Mouse (Mus musculus) limb, embryonic 14.5 days (tissue): ENCODE data around the gene Rtl8a. TPM values are rescaled to one million over a fixed set of nuclear protein-coding genes. Genes with fewer than 3 reads are reported as not detected.
"Not testable (repeated sequence)": the region's sequence is repeated elsewhere in the genome, so short reads cannot be mapped to it uniquely, and the experiment has no call there.

Source experiments
- ATAC-seq: fragments of 200-750 bp; cut with Nextera tagmentation; 2 replicates; pipeline ENCODE4 v1.8.0; 2017; ENCODE audit warnings: low read depth, moderate number of reproducible peaks, moderate TSS enrichment; ENCODE audit not compliant: low FRiP score
- DNase-seq: peaks from one replicate; pipeline ENCODE4 v3.0.0-alpha.2; 2015; ENCODE audit warnings: low spot score
- H3K27ac ChIP-seq: fragments of 300-500 bp; sonication (generic); replicated peaks from 2 replicates; pipeline ENCODE4 v1.5.1; 2014; ENCODE audit warnings: low read depth, mild to moderate bottlenecking, low read length, moderate library complexity, mixed read lengths
- H3K27me3 ChIP-seq: fragments of 300-500 bp; sonication (generic); 2 replicates; pipeline ENCODE4 v1.6.1; 2014; ENCODE audit warnings: low read length, mixed read lengths; ENCODE audit not compliant: control insufficient read depth, insufficient read depth
- H3K36me3 ChIP-seq: fragments of 300-500 bp; sonication (generic); 2 replicates; pipeline ENCODE4 v1.6.1; 2014; ENCODE audit warnings: mild to moderate bottlenecking, low read length, moderate library complexity, mixed read lengths; ENCODE audit not compliant: control insufficient read depth, insufficient read depth
- H3K4me1 ChIP-seq: fragments of 300-500 bp; sonication (generic); 2 replicates; pipeline ENCODE4 v1.6.1; 2014; ENCODE audit warnings: antibody characterized with exemption, low read length, mixed read lengths; ENCODE audit not compliant: control insufficient read depth, insufficient read depth
- H3K4me2 ChIP-seq: fragments of 300-500 bp; sonication (generic); replicated peaks from 2 replicates; pipeline ENCODE4 v1.6.1; 2014; ENCODE audit warnings: low read depth, mild to moderate bottlenecking, low read length, moderate library complexity; ENCODE audit not compliant: severe bottlenecking
- H3K4me3 ChIP-seq: fragments of 300-500 bp; sonication (generic); replicated peaks from 2 replicates; pipeline ENCODE4 v1.5.1; 2014; ENCODE audit warnings: low read length
- H3K9ac ChIP-seq: fragments of 300-500 bp; sonication (generic); 2 replicates; pipeline ENCODE4 v1.6.1; 2014; ENCODE audit warnings: mild to moderate bottlenecking, low read depth, low read length, moderate library complexity; ENCODE audit not compliant: severe bottlenecking
- H3K9me3 ChIP-seq: fragments of 300-500 bp; sonication (generic); 2 replicates; pipeline ENCODE4 v1.6.1; 2016; ENCODE audit warnings: low read length; ENCODE audit not compliant: control insufficient read depth
- POLR2A ChIP-seq: fragments of 200-500 bp; IDR thresholded peaks from 2 replicates; pipeline ENCODE4 v1.8.0; 2012; ENCODE audit warnings: inconsistent platforms, mild to moderate bottlenecking, moderate library complexity, borderline replicate concordance; ENCODE audit not compliant: insufficient read depth, insufficient read length; ENCODE audit errors: extremely low read depth
- WGBS: fragments of 180-500 bp; shearing (Covaris S2); extraction: QIAGEN DNeasy Blood & Tissue Kit; methylation state at CpG from one replicate; pipeline ENCODE4 v1.1.7; 2014; 5-methylcytosine and 5-hydroxymethylcytosine counted together
- polyA plus RNA-seq, 2 experiments: library from polyadenylated mRNA; depleted of rRNA in 1 of 2; stranded (reverse) in 1 of 2; unstranded in 1 of 2; fragments of >200 nt; fragmentation: Nextera tagmentation in 1 of 2; extraction: Ambion mirVana in 1 of 2; gene quantifications; 2 replicates each; pipeline versions ENCODE4 v1.2.1 to v1.2.3; 2012 to 2014

Rtl8a gene
- polyA plus RNA-seq, 2 experiments, result 71.4 to 99.8 TPM

DNA sequence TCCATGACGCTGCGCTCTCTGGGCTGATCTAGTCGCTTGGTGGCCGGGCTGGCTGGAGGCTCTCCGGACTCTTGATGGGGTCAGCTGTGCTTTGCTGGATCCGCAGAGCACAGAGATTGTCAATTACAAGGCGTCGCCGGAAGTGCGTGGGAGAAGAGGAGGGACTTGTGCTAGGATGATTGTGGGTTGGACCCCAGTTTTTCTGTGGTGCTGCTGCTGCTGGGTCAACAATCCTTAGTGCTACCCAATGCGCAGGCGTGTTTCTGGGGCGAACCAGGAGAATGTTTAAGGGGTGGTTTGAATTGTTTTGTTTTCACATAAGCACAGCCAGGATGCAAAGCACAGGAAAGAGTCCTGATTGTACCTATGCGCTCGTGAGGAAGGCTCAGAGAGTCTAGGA, 26.8 kb upstream of the Rtl8a start, which contains the start of gene Rtl8b:
Gene Rtl8b, minus strand, starts transcription at position 115 of the 400 bp plus-strand sequence.
- DNase-seq (peak; percentile 80), ATAC-seq (peak; percentile 96)
- peak within 1 kb of the TSS; percentile 33; the same call in 1 of the 2 replicates for H3K4me2 ChIP-seq
- H3K9ac ChIP-seq, result peak within 1 kb of the TSS; percentile 34; the same call in 1 of the 2 replicates
- H3K9me3 ChIP-seq, result no peaks in the 10 kb centered on the region
- no peak within 1 kb of the TSS for H3K27ac ChIP-seq
- peak within 1 kb of the TSS; percentile 28 for H3K4me3 ChIP-seq
- H3K4me1 ChIP-seq, result no peaks in the 10 kb centered on the region
- H3K27me3 ChIP-seq, result no peaks in the 10 kb centered on the region
- TF ChIP-seq POLR2A, result no peak
- no peaks in the 10 kb centered on the region for H3K36me3 ChIP-seq
- 24% methylated on average over 12 of the region's 15 CpGs for WGBS

DNA sequence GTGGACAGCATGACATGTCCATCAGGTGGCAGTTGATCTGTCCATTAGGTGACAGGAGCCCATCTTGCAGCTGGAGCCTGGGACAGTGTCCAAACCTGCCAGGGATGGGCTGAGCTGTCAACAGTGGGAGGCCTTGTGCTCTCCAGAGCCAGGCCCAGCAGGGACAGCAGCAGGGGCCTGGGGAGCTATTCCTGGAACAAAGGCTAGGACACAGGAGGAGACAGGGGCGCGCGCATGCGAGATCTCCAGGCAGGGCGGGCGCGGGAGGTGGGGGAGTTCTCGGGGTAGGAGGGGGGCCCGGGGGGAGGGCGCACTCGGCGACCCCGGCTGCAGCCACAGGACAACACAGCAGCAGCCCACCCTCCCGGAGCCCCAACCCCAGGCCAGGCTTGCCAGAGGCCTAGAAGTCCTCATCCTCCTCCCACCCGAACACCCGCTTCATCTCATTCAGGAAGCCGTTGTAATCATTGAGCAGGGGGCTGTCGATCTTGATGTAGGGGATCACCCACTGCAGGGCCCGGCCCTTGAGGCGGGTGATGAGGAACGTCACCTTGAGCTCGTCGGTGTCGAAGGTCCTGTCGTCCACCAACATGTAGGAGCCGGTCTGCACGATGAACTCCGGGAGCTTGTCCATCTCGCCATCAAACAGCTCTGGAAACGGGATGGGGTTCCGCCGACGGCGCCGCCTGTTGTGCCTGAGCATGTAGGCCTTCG, 26.2 kb upstream of the Rtl8a start:
- peak; percentile 41; the same call in 1 of the 2 replicates for ATAC-seq
- no CpG with 5 or more reads among the region's 36 CpGs for WGBS
- not testable (repeated sequence) for H3K9ac ChIP-seq, H3K36me3 ChIP-seq, DNase-seq, H3K27ac ChIP-seq, H3K9me3 ChIP-seq, H3K4me1 ChIP-seq, H3K27me3 ChIP-seq
- Histone ChIP-seq H3K4me2 (peak overlapping the region; percentile 26; the same call in 1 of the 2 replicates), H3K4me3 (peak overlapping the region; percentile 28)

DNA sequence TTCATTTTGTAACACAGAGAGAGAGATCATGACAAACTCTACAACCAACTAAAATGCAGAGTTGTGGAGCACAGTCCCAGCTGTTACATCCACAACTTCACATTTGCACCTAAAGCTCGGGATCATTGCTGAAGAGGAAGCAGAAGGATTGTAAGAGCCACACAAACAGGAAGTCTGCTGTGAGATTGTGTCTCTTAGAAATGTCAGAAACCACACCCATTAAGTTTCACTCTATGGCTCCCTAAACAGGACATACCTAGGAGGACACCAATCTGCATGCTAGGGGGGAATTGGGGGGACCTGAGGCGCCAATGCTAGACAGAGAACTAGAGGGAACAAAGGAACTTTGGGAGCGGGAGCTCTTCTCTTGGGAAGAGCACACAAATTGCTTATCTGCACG, 9.4 kb upstream of the Rtl8a start:
- H3K4me3 ChIP-seq, H3K27me3 ChIP-seq, DNase-seq, H3K4me1 ChIP-seq, H3K36me3 ChIP-seq, ATAC-seq, H3K27ac ChIP-seq, H3K4me2 ChIP-seq, H3K9ac ChIP-seq, H3K9me3 ChIP-seq: not testable (repeated sequence)
- 79% methylated on average over 4 of the region's 4 CpGs for WGBS

DNA sequence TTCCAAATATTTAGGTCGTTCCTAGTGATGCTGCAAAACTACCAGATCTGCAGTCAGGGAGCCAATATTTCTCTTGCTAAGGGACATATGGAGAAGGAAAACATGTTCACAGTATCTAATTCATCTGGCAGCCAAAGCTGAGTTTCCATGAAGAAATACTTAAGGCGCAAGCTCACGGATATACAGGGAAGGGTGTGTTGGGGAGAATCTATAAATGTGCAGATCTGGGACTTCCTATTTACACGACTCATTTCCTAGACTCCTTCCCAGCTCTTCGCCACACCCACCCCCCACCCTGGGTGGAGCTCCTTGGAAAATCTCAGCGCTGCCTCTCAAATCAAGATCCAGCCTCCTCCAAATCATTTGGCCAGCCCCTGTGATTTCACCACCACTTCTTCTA, 2.4 kb upstream of the Rtl8a start:
- Histone ChIP-seq H3K27me3 (no peaks in the 10 kb centered on the region), H3K9ac (no peak overlapping the region), H3K27ac (no peak overlapping the region), H3K4me3 (no peak overlapping the region), H3K9me3 (no peaks in the 10 kb centered on the region), H3K4me1 (no peaks in the 10 kb centered on the region), H3K4me2 (no peak overlapping the region), H3K36me3 (no peaks in the 10 kb centered on the region)
- 80% methylated on average over 6 of the region's 6 CpGs for WGBS
- no peak for DNase-seq
- no peak for TF ChIP-seq POLR2A
- ATAC-seq, result no peak

DNA sequence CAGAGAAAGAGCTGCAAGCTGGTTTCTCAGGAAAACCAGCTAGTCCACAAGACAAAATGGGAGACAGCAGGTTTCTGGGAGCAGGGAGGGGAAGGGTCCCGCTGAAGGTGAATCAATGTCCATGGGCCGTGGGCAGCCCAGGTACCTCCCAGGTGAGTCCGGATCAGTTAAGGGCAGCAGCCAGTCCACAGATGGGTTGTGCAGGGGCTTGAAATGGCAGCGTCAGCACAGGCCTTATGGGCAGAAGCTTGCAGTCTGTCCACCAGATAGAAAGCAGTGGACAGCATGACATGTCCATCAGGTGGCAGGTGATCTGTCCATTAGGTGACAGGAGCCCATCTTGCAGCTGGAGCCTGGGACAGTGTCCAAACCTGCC, 890 bp downstream of the Rtl8a start:
- not testable (repeated sequence) for H3K4me3 ChIP-seq, H3K9me3 ChIP-seq, H3K27ac ChIP-seq, ATAC-seq, H3K4me1 ChIP-seq, H3K27me3 ChIP-seq, H3K9ac ChIP-seq, DNase-seq, H3K36me3 ChIP-seq
- WGBS, result 48% methylated on average over 3 of the region's 4 CpGs
- H3K4me2 ChIP-seq, result 0 out of 2 replicates have a peak overlapping the region, but pooled peaks have one; percentile 28

DNA sequence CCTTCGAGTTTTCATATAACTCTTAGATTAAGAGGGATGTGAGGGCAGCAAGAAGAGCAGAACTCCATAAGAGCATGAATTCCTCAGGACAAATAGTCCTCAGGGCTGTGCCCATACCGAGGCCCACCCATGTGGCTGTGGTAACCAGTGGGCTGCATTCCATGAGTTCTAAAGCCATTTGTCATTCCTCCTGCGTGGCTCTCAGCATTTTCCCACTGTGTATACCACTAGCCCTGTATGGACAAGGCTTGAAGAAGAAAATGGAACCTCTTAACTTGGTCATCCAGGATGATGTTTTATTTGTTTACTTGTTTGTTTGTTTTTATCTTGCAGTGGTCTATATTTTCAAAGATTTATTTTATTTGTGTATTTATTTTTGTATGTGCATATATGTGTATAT, 5.4 kb downstream of the Rtl8a start:
- ATAC-seq, H3K27me3 ChIP-seq, H3K27ac ChIP-seq, H3K4me1 ChIP-seq, H3K4me3 ChIP-seq, H3K9ac ChIP-seq, DNase-seq, H3K9me3 ChIP-seq, H3K36me3 ChIP-seq, H3K4me2 ChIP-seq: not testable (repeated sequence)
- 64% methylated on average over 3 of the region's 3 CpGs for WGBS

DNA sequence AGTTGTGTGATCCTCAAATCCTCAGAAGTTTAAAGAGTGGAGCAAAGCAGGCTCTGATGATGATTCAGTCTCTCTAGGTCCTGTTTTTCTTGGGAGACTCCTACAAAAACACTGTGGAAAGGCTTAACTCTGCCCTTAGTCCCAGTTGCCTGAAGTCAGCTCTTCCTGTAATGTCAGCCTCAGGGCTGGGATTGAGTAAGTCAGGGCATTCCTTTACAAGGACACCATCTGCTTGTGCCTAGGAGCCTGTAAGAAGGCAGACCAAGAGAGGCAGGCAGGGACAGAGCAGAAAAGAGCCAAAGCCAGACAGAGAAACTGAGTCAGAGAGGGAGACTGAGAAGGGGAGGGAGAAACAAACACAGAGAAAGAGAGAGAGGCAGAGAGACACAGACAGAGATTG, 32.1 kb downstream of the Rtl8a start:
- H3K9ac ChIP-seq, ATAC-seq, H3K27ac ChIP-seq, H3K4me2 ChIP-seq, H3K27me3 ChIP-seq, H3K4me3 ChIP-seq, H3K36me3 ChIP-seq, H3K9me3 ChIP-seq, DNase-seq, H3K4me1 ChIP-seq: not testable (repeated sequence)
